Mouse (Mus musculus): ENCODE measurements around the gene Fcho1. TPM values are rescaled to one million over a fixed set of nuclear protein-coding genes. Genes with fewer than 3 reads are reported as not detected.

Fcho1 gene
- total and polyA plus RNA-seq, 2 experiments from 2014 or later, result 68.7 to 97.2 TPM

GRCm38 (mm10) chr8:71681369-71681915, 44.1 kb downstream of the Fcho1 start:
- no peaks in the 10 kb centered on the region for H3K36me3 ChIP-seq (ENCODE audit: insufficient read depth)
- no peaks in the 10 kb centered on the region for H3K9me3 ChIP-seq (ENCODE audit: low read length)
- peaks cover 2% of the 10 kb centered on the region; the same call in 1 of the 2 replicates for H3K4me1 ChIP-seq (ENCODE audit: insufficient read depth)
- no peak for TF ChIP-seq CTCF (IDR thresholded peaks at IDR 0.05; ENCODE audit: low read depth)
- no peak overlapping the region for H3K27ac ChIP-seq (ENCODE audit: low read depth, low read length)
- DNase-seq (no peak), ATAC-seq (no peak)
- H3K4me3 ChIP-seq (ENCODE audit: low read depth, low read length), result no peak overlapping the region
- peaks cover 77% of the 10 kb centered on the region for H3K27me3 ChIP-seq (ENCODE audit: insufficient read depth, low read length)
- H3K4me2 ChIP-seq (ENCODE audit: low read depth), result no peak overlapping the region
- WGBS, result 7% methylated on average over 17 of the region's 18 CpGs
- H3K9ac ChIP-seq, result no peak overlapping the region

DNA sequence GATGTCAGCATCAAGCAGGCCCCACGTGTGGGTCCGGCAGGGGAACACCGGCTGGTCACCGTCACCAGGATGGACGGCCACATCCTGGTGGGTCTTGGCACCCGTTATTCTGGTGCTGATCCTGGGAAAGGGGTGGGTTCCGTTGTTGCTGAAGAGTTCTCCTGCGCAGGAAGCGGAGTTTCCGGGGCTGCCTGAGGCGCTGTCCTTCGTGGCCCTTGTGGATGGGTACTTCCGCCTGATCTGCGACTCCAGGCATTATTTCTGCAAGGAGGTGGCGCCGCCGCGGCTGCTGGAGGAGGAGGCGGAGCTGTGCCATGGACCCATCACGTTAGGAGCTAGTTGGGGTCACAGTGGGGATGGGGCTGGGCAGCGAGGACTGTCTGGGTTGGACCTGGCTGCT, 45.0 kb downstream of the Fcho1 start:
- ATAC-seq (no peak), DNase-seq (no peak)
- TF ChIP-seq CTCF (IDR thresholded peaks at IDR 0.05; ENCODE audit: low read depth), result no peak
- Histone ChIP-seq H3K4me2 (ENCODE audit: low read depth) (no peak overlapping the region), H3K4me1 (ENCODE audit: insufficient read depth) (peaks cover 6% of the 10 kb centered on the region; the same call in 1 of the 2 replicates), H3K9me3 (ENCODE audit: low read length) (no peaks in the 10 kb centered on the region), H3K9ac (no peak overlapping the region), H3K27ac (ENCODE audit: low read depth, low read length) (no peak overlapping the region), H3K36me3 (ENCODE audit: insufficient read depth) (no peaks in the 10 kb centered on the region), H3K27me3 (ENCODE audit: insufficient read depth, low read length) (peaks cover 67% of the 10 kb centered on the region), H3K4me3 (ENCODE audit: low read depth, low read length) (no peak overlapping the region)
- 7% methylated on average over 21 of the region's 21 CpGs for WGBS

- TF ChIP-seq CTCF (IDR thresholded peaks at IDR 0.05; ENCODE audit: low read depth), result no peak
- H3K4me3 ChIP-seq (ENCODE audit: low read depth, low read length), result peak overlapping the region; percentile 25
- H3K9ac ChIP-seq, result 0 out of 2 replicates have a peak overlapping the region, but pooled peaks have one; percentile 10
- H3K27ac ChIP-seq (ENCODE audit: low read depth, low read length), result no peak overlapping the region
- H3K9me3 ChIP-seq (ENCODE audit: low read length), result no peaks in the 10 kb centered on the region
- no peaks in the 10 kb centered on the region for H3K36me3 ChIP-seq (ENCODE audit: insufficient read depth)
- DNase-seq, result no peak
- WGBS, result 5% methylated on average over 45 of the region's 46 CpGs
- peaks cover 59% of the 10 kb centered on the region for H3K27me3 ChIP-seq (ENCODE audit: insufficient read depth, low read length)
- H3K4me2 ChIP-seq (ENCODE audit: low read depth), result peak overlapping the region; percentile 49
- ATAC-seq, result no peak
- peaks cover 7% of the 10 kb centered on the region; the same call in 1 of the 2 replicates for H3K4me1 ChIP-seq (ENCODE audit: insufficient read depth)
Observed at GRCm38 (mm10) chr8:71679550-71680168, 45.9 kb downstream of the Fcho1 start.

DNA sequence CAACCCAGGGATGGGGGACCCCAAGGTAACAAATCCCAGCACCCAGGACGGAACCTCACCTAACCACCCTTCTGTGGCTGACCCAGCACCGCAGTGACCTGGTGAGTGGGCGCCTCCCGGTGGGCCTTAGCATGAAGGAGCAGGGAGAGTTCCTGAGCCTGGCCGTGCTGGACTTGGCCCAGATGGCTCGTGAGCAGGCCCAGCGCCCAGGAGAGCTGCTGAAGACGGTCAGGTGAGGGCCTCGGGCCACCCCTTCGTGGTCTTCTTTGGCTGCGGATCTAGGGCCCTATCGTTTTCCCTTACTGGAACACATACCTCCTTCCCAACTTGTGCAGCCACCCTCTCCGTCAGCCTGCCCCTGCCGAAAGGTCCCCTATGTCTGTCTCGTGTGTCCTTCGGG, 46.4 kb downstream of the Fcho1 start:
- 18% methylated on average over 16 of the region's 16 CpGs for WGBS

DNA sequence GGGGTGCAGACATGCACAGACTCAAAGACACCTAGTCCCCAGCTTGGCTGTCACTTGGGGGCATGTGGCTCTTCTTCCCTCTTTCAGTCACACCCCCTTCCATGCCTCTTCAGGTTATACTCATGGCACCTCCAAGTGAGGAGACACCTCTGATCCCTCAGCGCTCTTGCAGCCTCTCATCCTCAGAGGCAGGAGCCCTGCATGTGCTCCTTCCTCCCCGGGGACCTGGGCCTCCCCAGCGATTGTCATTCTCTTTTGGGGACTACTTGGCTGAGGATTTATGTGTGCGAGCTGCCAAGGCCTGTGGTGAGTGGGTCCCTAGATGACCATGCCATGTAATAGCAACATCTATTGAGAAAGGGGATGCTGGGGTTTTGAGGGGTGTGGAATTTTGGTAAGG, 47.3 kb downstream of the Fcho1 start:
- 52% methylated on average over 4 of the region's 4 CpGs for WGBS
- H3K9ac ChIP-seq, result no peak overlapping the region
- H3K4me2 ChIP-seq (ENCODE audit: low read depth), result no peak overlapping the region
- no peak overlapping the region for H3K4me3 ChIP-seq (ENCODE audit: low read depth, low read length)
- H3K36me3 ChIP-seq (ENCODE audit: insufficient read depth), result no peaks in the 10 kb centered on the region
- DNase-seq (no peak), ATAC-seq (no peak)
- H3K9me3 ChIP-seq (ENCODE audit: low read length), result no peaks in the 10 kb centered on the region
- peaks cover 44% of the 10 kb centered on the region for H3K27me3 ChIP-seq (ENCODE audit: insufficient read depth, low read length)
- no peak for TF ChIP-seq CTCF (IDR thresholded peaks at IDR 0.05; ENCODE audit: low read depth)
- no peak overlapping the region for H3K27ac ChIP-seq (ENCODE audit: low read depth, low read length)
- H3K4me1 ChIP-seq (ENCODE audit: insufficient read depth), result peaks cover 7% of the 10 kb centered on the region; the same call in 1 of the 2 replicates

More for the DNA sequence above, 46.4 kb downstream of the Fcho1 start:
- no peak overlapping the region for H3K9ac ChIP-seq
- H3K27me3 ChIP-seq (ENCODE audit: insufficient read depth, low read length), result peaks cover 53% of the 10 kb centered on the region
- peak overlapping the region; percentile 25; the same call in 1 of the 2 replicates for H3K4me3 ChIP-seq (ENCODE audit: low read depth, low read length)
- ATAC-seq (no peak), DNase-seq (no peak)
- peaks cover 7% of the 10 kb centered on the region; the same call in 1 of the 2 replicates for H3K4me1 ChIP-seq (ENCODE audit: insufficient read depth)
- no peak for TF ChIP-seq CTCF (IDR thresholded peaks at IDR 0.05; ENCODE audit: low read depth)
- H3K27ac ChIP-seq (ENCODE audit: low read depth, low read length), result no peak overlapping the region
- H3K36me3 ChIP-seq (ENCODE audit: insufficient read depth), result no peaks in the 10 kb centered on the region
- H3K9me3 ChIP-seq (ENCODE audit: low read length), result no peaks in the 10 kb centered on the region
- H3K4me2 ChIP-seq (ENCODE audit: low read depth), result peak overlapping the region; percentile 49

DNA sequence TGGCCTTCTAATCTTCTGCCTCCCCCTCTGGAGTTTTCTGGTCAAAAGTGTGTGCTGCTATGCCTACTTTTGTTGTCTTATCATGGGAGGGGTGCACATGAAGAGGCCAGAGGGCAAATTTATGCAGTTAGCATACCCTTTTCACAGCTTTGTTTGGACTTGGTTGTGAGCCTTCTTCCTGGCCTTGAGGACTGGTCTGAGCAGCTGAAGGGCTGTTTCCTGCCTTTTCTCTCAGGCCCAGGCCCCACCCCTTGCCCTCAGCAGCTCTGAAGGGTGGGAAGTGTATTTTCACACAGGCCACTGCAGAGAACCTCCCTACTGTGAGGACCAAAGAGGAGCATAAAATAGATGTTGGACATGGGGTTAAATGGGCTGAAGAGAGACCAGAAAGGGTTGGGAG, 48.0 kb downstream of the Fcho1 start:
- H3K4me1 ChIP-seq (ENCODE audit: insufficient read depth), result peaks cover 7% of the 10 kb centered on the region; the same call in 1 of the 2 replicates
- no peaks in the 10 kb centered on the region for H3K36me3 ChIP-seq (ENCODE audit: insufficient read depth)
- no peak for TF ChIP-seq CTCF (IDR thresholded peaks at IDR 0.05; ENCODE audit: low read depth)
- H3K27me3 ChIP-seq (ENCODE audit: insufficient read depth, low read length), result peaks cover 38% of the 10 kb centered on the region
- no peaks in the 10 kb centered on the region for H3K9me3 ChIP-seq (ENCODE audit: low read length)
- no peak overlapping the region for H3K4me3 ChIP-seq (ENCODE audit: low read depth, low read length)
- H3K27ac ChIP-seq (ENCODE audit: low read depth, low read length), result no peak overlapping the region
- no peak for DNase-seq
- no peak for ATAC-seq
- no peak overlapping the region for H3K4me2 ChIP-seq (ENCODE audit: low read depth)
- H3K9ac ChIP-seq, result no peak overlapping the region

- Histone ChIP-seq H3K9ac (peak overlapping the region; percentile 62; the same call in 1 of the 2 replicates), H3K4me1 (ENCODE audit: insufficient read depth) (peaks cover 11% of the 10 kb centered on the region; the same call in 1 of the 2 replicates), H3K9me3 (ENCODE audit: low read length) (no peaks in the 10 kb centered on the region), H3K27me3 (ENCODE audit: insufficient read depth, low read length) (peaks cover 32% of the 10 kb centered on the region), H3K36me3 (ENCODE audit: insufficient read depth) (no peaks in the 10 kb centered on the region), H3K4me2 (ENCODE audit: low read depth) (peak overlapping the region; percentile 70), H3K4me3 (ENCODE audit: low read depth, low read length) (peak overlapping the region; percentile 47), H3K27ac (ENCODE audit: low read depth, low read length) (no peak overlapping the region)
- WGBS, result 51% methylated on average over 9 of the region's 9 CpGs
- no peak for DNase-seq
- no peak for TF ChIP-seq CTCF (IDR thresholded peaks at IDR 0.05; ENCODE audit: low read depth)
- no peak for ATAC-seq
Observed at GRCm38 (mm10) chr8:71676803-71677202, 48.7 kb downstream of the Fcho1 start.

All from forebrain, postnatal 0 days (tissue).